Comparison of ENCODE assay signal across 24 mouse cellular contexts in the genomic region with DNA sequence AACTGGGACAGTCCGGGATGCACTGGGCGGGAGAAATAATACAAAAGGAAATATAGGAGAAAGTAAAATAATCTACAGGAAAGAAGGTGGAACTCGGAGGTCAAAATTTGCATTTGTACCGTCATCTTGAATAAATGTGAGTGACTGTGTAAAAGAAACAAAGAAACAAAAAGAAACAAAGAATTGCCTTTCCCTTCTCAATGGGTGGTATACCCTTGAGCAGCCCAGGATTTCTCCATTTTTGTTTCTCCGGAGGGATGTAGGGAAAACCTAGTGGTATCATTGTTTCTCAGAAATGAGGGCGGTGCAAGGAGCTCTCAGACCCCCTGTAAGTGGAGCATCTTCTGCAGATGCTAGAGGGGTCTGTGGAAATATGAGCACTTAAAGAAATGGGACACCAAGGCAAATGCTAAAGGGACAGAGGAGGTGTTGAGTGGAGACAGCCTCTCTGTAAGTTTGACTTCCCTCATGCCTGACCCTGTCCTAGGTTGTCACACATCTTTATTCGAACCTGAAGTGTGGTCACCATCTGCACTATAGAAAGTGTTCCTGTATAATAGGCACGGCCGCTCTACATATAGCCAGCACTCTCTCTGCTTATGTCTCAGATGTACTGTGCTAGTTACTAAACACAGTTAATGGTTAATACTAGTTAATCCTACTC. TPM values are rescaled to one million over a fixed set of nuclear protein-coding genes. Genes with fewer than 3 reads are reported as not detected.
"Had no signal": no experiment of that assay in that cellular context is flagged by ENCODE, and none has a peak within 500 bp of the region (broad histone marks: within the 10 kb centered on the region; RNA-seq: fewer than 3 reads in every experiment).

No protein-coding gene starts in this region.

- H3K9me3 ChIP-seq: heart, embryonic 15.5 days; hindbrain, embryonic 13.5 days; hindbrain, embryonic 15.5 days; kidney, embryonic 15.5 days had no signal

- H3K4me1 ChIP-seq: heart, embryonic 15.5 days; hindbrain, embryonic 13.5 days; hindbrain, embryonic 15.5 days had no signal

- H3K27ac ChIP-seq: gastrocnemius, adult 2 months; heart, adult 2 months; heart, embryonic 13.5 days; heart, embryonic 15.5 days; hindbrain, embryonic 13.5 days; hindbrain, embryonic 15.5 days; hindbrain, postnatal 0 days; kidney, embryonic 15.5 days; kidney, postnatal 0 days; limb, embryonic 12.5 days had no signal

- H3K36me3 ChIP-seq: heart, embryonic 13.5 days; heart, embryonic 15.5 days; hindbrain, embryonic 13.5 days; hindbrain, embryonic 15.5 days; kidney, embryonic 15.5 days; limb, embryonic 12.5 days had no signal

- H3K9ac ChIP-seq: heart, embryonic 13.5 days; heart, embryonic 15.5 days; hindbrain, embryonic 13.5 days; hindbrain, embryonic 15.5 days; kidney, embryonic 15.5 days; limb, embryonic 12.5 days had no signal

- H3K4me3 ChIP-seq: gastrocnemius, adult 2 months; heart, adult 2 months; heart, embryonic 13.5 days; heart, embryonic 15.5 days; hindbrain, embryonic 13.5 days; hindbrain, embryonic 15.5 days; kidney, embryonic 15.5 days; limb, embryonic 12.5 days had no signal

- H3K27me3 ChIP-seq: heart, embryonic 13.5 days; heart, embryonic 15.5 days; hindbrain, embryonic 13.5 days; hindbrain, embryonic 15.5 days; kidney, embryonic 15.5 days; limb, embryonic 12.5 days had no signal

- DNase-seq: gastrocnemius, adult 2 months; gastrocnemius, postnatal 10 days; gastrocnemius, postnatal 25 days; heart, adult 2 months; heart, postnatal 14 days; heart, postnatal 36 days; kidney, adult 11 months; kidney, adult 2 months; kidney, adult 9 months; kidney, postnatal 14 days; kidney, postnatal 36 days; layer of hippocampus, adult 9-11 months; layer of hippocampus, postnatal 36 days; left cerebral cortex, postnatal 4 days; liver had no signal

RNA-seq across cellular contexts. Expression of gene Hmga2, which starts 45.8 kb away (rescaled TPM):
- total RNA-seq: heart, adult 2 months; heart, postnatal 36 days had no signal
- polyA plus RNA-seq: frontal cortex, adult 2 months; heart, adult 2 months had no signal
